Mouse (Mus musculus): Measurements from ENCODE around the gene Rassf2. TPM values are rescaled to one million over a fixed set of nuclear protein-coding genes. Genes with fewer than 3 reads are reported as not detected.

The Rassf2 gene
- total RNA-seq (2021): 10 to 100 TPM; 39.9 to 43.2 TPM
- long read RNA-seq, experiment 1, full-length matches to known transcripts: 12 of 24 reads
- long read RNA-seq, experiment 1, partial matches to known transcripts: 1 of 24 reads
- long read RNA-seq, experiment 1, other reads (novel, unspliced or antisense): 11 of 24 reads
- long read RNA-seq, experiment 2, full-length matches to known transcripts: 11 of 30 reads
- long read RNA-seq, experiment 2, partial matches to known transcripts: 1 of 30 reads
- long read RNA-seq, experiment 2, other reads (novel, unspliced or antisense): 18 of 30 reads

DNA sequence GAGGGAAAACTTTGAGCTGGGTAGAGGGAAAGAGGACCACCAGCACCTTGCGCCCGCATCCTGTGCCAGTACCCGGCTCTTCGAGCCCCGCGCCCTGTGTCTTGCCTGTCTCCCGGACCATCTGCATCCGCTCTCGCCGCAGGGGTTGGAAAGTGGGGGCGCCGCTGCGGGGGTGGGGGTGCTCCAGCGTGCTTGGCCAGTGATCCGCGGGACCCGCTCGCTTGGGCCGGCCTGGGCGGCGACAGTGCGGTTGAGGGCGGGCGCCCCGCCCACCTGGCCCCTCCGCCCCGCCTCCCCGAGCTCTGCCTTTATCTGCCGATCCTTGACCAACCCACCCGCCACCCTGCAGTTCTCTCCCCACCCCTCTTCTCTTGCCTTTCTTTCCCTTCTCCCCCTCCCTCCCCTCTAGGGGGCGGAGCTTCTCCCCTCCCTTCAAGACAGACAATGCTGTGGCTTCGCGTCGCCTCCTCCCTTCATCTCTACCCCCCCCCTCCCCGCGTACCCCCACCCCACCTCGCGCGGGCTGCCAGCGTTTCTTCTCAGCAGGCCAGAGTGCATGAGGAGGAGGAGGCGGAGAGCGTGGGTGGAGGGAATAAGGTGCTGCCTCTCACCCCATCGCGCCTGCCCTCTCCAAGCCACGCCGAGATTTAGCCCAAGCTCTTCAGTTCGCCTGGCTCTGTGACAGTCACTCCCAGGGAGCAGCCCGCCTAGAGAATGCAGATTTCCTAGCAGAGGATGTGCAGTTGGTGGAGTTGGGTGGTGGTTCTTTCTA, at the start of gene Rassf2:
TSS of gene Rassf2 (minus strand) at position 613 of the 772 bp plus-strand sequence.
- Histone ChIP-seq H3K27ac (peak within 1 kb of the TSS; percentile 95), H3K4me3 (peak within 1 kb of the TSS; percentile 72)
- TF ChIP-seq CTCF (conservative IDR thresholded peaks at IDR 0.05): no peak; the same call in 1 of the 2 replicates
- DNase-seq (ENCODE audit: low spot score in 2 of 2): peak; percentile 74 to 90

DNA sequence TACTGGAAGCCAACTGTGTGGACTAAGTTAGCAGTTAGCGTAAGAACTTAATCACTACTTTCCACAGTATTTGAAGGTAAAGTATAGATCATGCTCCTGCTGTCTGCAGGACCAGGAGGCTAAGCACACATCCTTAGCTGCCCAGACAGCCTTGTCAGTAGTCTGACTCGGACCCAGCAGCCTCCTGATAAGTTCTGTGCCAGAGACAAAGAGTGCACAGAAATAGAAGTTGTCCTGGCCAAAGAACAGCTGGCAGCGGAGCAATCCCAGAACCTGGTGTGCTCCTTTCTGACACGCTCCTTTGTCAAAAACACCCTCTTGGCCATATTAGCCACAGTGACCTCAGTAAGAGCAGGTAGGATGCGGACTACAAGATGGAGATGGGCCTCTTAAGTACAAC, 49.1 kb upstream of the Rassf2 start:
- Histone ChIP-seq H3K27ac (no peak overlapping the region), H3K4me3 (no peak overlapping the region)
- no peak for DNase-seq (ENCODE audit: low spot score in 2 of 2)
- no peak for TF ChIP-seq CTCF (conservative IDR thresholded peaks at IDR 0.05)

DNA sequence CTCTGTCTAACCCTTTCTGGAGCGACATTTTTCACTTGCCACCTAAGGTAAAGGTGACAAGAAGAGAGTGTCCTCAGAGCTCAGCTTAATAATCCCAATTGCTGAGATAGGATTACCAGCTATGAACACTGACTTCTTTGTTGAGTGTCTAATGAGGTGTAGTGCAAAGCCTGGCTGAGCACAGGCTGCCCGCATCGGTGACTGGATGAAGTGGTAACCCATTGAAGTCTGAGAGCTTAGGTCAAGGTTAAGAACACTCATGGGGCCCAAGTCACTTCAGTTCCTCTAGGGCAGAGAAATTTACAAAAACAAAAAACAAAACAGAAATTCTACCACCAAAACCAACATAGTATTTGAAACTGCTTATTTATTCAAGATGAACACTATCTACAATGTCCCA, 43.0 kb upstream of the Rassf2 start:
- Histone ChIP-seq H3K27ac (no peak overlapping the region), H3K4me3 (no peak overlapping the region)
- no peak for TF ChIP-seq CTCF (conservative IDR thresholded peaks at IDR 0.05)
- no peak for DNase-seq (ENCODE audit: low spot score in 2 of 2)

GRCm38 (mm10) chr2:132069985-132070735, 40.1 kb upstream of the Rassf2 start:
- no peak for TF ChIP-seq CTCF (conservative IDR thresholded peaks at IDR 0.05)
- Histone ChIP-seq H3K27ac (no peak overlapping the region), H3K4me3 (no peak overlapping the region)
- no peak for DNase-seq (ENCODE audit: low spot score in 2 of 2)

- DNase-seq (ENCODE audit: low spot score in 2 of 2): no peak
- H3K4me3 ChIP-seq: no peak overlapping the region
- no peak for TF ChIP-seq CTCF (conservative IDR thresholded peaks at IDR 0.05)
These were observed 34.2 kb upstream of the Rassf2 start for GRCm38 (mm10) chr2:132064185-132064831.

DNA sequence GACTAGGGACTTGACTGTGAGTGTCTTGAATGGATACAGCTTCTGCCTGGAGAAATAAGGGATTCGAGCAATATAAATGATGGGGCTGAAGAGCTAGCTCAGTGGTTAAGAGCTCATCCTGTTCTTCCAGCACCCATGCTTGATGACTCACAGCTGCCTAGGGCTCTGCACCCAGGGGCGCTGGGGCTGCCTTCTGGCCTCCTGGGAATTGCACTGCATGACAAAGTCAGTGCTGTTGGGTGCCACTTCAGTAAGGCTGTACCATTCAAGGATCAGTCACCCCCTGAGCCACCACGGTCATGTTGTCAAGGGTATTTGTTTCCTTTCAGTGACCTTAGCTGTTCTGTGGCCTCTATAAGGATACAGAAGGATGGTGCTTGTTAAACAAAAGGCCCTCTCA, 33.7 kb upstream of the Rassf2 start:
- Histone ChIP-seq H3K4me3 (no peak overlapping the region), H3K27ac (no peak overlapping the region)
- no peak for DNase-seq (ENCODE audit: low spot score in 2 of 2)
- no peak for TF ChIP-seq CTCF (conservative IDR thresholded peaks at IDR 0.05)

More at GRCm38 (mm10) chr2:132064185-132064831, 34.2 kb upstream of the Rassf2 start:
- H3K27ac ChIP-seq: no peak overlapping the region

- no peak for DNase-seq (ENCODE audit: low spot score in 2 of 2)
- Histone ChIP-seq H3K4me3 (no peak overlapping the region), H3K27ac (no peak overlapping the region)
- TF ChIP-seq CTCF (conservative IDR thresholded peaks at IDR 0.05): no peak
These were observed 31.8 kb upstream of the Rassf2 start for GRCm38 (mm10) chr2:132061884-132062283.

GRCm38 (mm10) chr2:132059919-132060318, 29.9 kb upstream of the Rassf2 start:
- peak; percentile 76 for TF ChIP-seq CTCF (conservative IDR thresholded peaks at IDR 0.05)
- Histone ChIP-seq H3K4me3 (no peak overlapping the region), H3K27ac (no peak overlapping the region)
- DNase-seq (ENCODE audit: low spot score in 2 of 2): peak in 1 of 2 experiments; percentile 43

DNA sequence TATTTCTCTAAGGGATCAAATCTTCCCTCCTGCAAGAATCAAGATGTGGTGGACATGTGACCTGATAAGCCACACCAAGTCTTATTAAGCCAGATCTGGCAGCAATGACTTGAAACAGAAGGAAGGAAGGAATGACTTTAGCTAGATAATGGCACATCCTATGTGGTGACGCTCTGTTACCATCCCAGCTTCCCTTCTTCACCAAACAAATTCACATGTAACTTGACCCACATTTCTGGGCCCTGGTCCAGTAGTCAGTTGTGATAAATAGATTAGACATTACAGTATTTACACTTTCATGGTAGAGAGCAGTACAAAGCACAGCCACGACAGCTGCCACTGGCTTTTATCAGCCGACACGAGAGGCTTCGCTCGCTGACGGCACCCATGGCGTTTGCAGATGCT, 25.3 kb upstream of the Rassf2 start:
- DNase-seq (ENCODE audit: low spot score in 2 of 2): no peak
- no peak for TF ChIP-seq CTCF (conservative IDR thresholded peaks at IDR 0.05)

DNA sequence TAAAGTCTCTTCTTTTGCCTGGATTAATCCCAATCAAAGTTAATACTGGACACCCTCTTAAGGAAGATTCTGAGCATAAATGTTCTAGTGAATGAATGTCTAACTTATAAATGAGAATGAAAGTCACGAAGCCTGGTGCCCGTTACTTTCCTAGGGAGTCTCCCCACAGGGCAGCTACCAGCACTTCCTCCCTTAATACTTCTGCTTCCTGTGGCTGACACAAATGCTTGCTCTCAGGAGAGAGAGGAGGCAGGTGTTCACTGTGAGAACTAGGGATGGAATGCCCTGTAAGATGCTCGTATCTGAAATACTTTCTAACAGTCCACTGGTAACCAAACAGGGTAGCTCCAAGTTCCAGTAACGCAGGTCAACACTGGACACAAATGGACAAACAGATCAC, 23.8 kb upstream of the Rassf2 start:
- TF ChIP-seq CTCF (conservative IDR thresholded peaks at IDR 0.05): no peak
- Histone ChIP-seq H3K27ac (no peak overlapping the region), H3K4me3 (no peak overlapping the region)
- DNase-seq (ENCODE audit: low spot score in 2 of 2): no peak

More for the DNA sequence above, 25.3 kb upstream of the Rassf2 start:
- Histone ChIP-seq H3K27ac (no peak overlapping the region), H3K4me3 (no peak overlapping the region)

DNA sequence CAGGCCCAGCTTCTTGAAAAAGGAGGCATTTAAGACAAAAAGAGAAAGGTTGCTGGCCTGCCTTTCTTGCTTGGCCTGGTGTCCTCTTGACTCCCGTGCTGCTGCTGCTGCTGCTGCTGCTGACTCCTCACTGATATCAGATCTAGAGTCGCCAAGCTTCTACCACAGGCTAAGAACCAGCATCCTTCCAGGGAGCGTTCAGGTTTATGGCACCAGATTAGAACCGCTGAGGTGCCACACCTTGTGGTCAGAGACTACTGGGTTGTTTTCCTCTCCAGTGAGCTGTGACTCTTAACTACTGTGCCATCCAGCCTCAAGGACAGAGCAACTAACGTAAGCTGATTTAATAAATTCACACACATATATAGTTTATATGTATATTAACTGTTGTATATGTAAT, 21.7 kb upstream of the Rassf2 start:
- Histone ChIP-seq H3K4me3 (no peak overlapping the region), H3K27ac (no peak overlapping the region)
- no peak for DNase-seq (ENCODE audit: low spot score in 2 of 2)
- no peak for TF ChIP-seq CTCF (conservative IDR thresholded peaks at IDR 0.05)

GRCm38 (mm10) chr2:132049921-132050320, 19.9 kb upstream of the Rassf2 start:
- no peak for TF ChIP-seq CTCF (conservative IDR thresholded peaks at IDR 0.05)
- Histone ChIP-seq H3K27ac (0 out of 2 replicates have a peak overlapping the region, but pooled peaks have one; percentile 23), H3K4me3 (no peak overlapping the region)
- DNase-seq (ENCODE audit: low spot score in 2 of 2): no peak

Data from layer of hippocampus, adult 2 months (tissue).